Mouse (Mus musculus): ENCODE measurements around the gene Meox2. TPM values are rescaled to one million over a fixed set of nuclear protein-coding genes. Genes with fewer than 3 reads are reported as not detected.
A peak's percentile ranks its signal among the peaks of the same experiment; 100 is the strongest.

The Meox2 gene
- polyA plus RNA-seq, 1 experiment from 2014 or later, result 11.4 TPM

GRCm38 (mm10) chr12:37109474-37110012 is 1.2 kb downstream of the Meox2 start:
- 6% methylated on average over 18 of the region's 18 CpGs for WGBS
- no peaks in the 10 kb centered on the region for H3K27me3 ChIP-seq (ENCODE audit: control insufficient read depth, insufficient read depth, low read length)

GRCm38 (mm10) chr12:37110977-37111376 is 2.6 kb downstream of the Meox2 start:
- 38% methylated on average over 9 of the region's 9 CpGs for WGBS
- Histone ChIP-seq H3K9me3 (ENCODE audit: control insufficient read depth, low read depth, low read length) (no peaks in the 10 kb centered on the region), H3K4me2 (replicated peaks; ENCODE audit: low read depth, low read length) (peak overlapping the region; percentile 23), H3K27me3 (ENCODE audit: control insufficient read depth, insufficient read depth, low read length) (no peaks in the 10 kb centered on the region), H3K36me3 (ENCODE audit: control insufficient read depth, insufficient read depth, low read length) (no peaks in the 10 kb centered on the region), H3K4me3 (ENCODE audit: low read depth, low read length) (peak overlapping the region; percentile 23), H3K9ac (replicated peaks; ENCODE audit: low read depth, low read length) (no peak overlapping the region; the same call in 1 of the 2 replicates), H3K4me1 (ENCODE audit: control insufficient read depth, insufficient read depth, low read length) (no peaks in the 10 kb centered on the region), H3K27ac (ENCODE audit: low read length) (no peak overlapping the region)
- no peak for ATAC-seq (ENCODE audit: insufficient number of reproducible peaks, insufficient read depth, low FRiP score, low read depth)

More at GRCm38 (mm10) chr12:37109474-37110012, 1.2 kb downstream of the Meox2 start:
- ATAC-seq (ENCODE audit: insufficient number of reproducible peaks, insufficient read depth, low FRiP score, low read depth), result no peak
- Histone ChIP-seq H3K4me2 (replicated peaks; ENCODE audit: low read depth, low read length) (peak overlapping the region; percentile 81), H3K4me3 (ENCODE audit: low read depth, low read length) (peak overlapping the region; percentile 43), H3K36me3 (ENCODE audit: control insufficient read depth, insufficient read depth, low read length) (no peaks in the 10 kb centered on the region), H3K4me1 (ENCODE audit: control insufficient read depth, insufficient read depth, low read length) (no peaks in the 10 kb centered on the region), H3K9me3 (ENCODE audit: control insufficient read depth, low read depth, low read length) (no peaks in the 10 kb centered on the region), H3K27ac (ENCODE audit: low read length) (no peak overlapping the region), H3K9ac (replicated peaks; ENCODE audit: low read depth, low read length) (no peak overlapping the region; the same call in 1 of the 2 replicates)

GRCm38 (mm10) chr12:37119246-37119645 is 10.9 kb downstream of the Meox2 start:
- 79% methylated on average over 5 of the region's 5 CpGs for WGBS
- Histone ChIP-seq H3K4me1 (ENCODE audit: control insufficient read depth, insufficient read depth, low read length) (no peaks in the 10 kb centered on the region), H3K9ac (replicated peaks; ENCODE audit: low read depth, low read length) (no peak overlapping the region), H3K27ac (ENCODE audit: low read length) (no peak overlapping the region), H3K4me3 (ENCODE audit: low read depth, low read length) (no peak overlapping the region), H3K9me3 (ENCODE audit: control insufficient read depth, low read depth, low read length) (no peaks in the 10 kb centered on the region), H3K4me2 (replicated peaks; ENCODE audit: low read depth, low read length) (no peak overlapping the region), H3K27me3 (ENCODE audit: control insufficient read depth, insufficient read depth, low read length) (no peaks in the 10 kb centered on the region), H3K36me3 (ENCODE audit: control insufficient read depth, insufficient read depth, low read length) (no peaks in the 10 kb centered on the region)
- no peak for ATAC-seq (ENCODE audit: insufficient number of reproducible peaks, insufficient read depth, low FRiP score, low read depth)

GRCm38 (mm10) chr12:37123763-37124162 is 15.4 kb downstream of the Meox2 start:
- H3K4me2 ChIP-seq (replicated peaks; ENCODE audit: low read depth, low read length), result no peak overlapping the region
- no peak overlapping the region for H3K27ac ChIP-seq (ENCODE audit: low read length)
- H3K4me1 ChIP-seq (ENCODE audit: control insufficient read depth, insufficient read depth, low read length), result no peaks in the 10 kb centered on the region
- no peaks in the 10 kb centered on the region for H3K27me3 ChIP-seq (ENCODE audit: control insufficient read depth, insufficient read depth, low read length)
- no peak overlapping the region for H3K9ac ChIP-seq (replicated peaks; ENCODE audit: low read depth, low read length)
- 87% methylated on average over 2 of the region's 2 CpGs for WGBS
- no peak for ATAC-seq (ENCODE audit: insufficient number of reproducible peaks, insufficient read depth, low FRiP score, low read depth)
- no peaks in the 10 kb centered on the region for H3K9me3 ChIP-seq (ENCODE audit: control insufficient read depth, low read depth, low read length)
- no peaks in the 10 kb centered on the region for H3K36me3 ChIP-seq (ENCODE audit: control insufficient read depth, insufficient read depth, low read length)
- H3K4me3 ChIP-seq (ENCODE audit: low read depth, low read length), result no peak overlapping the region

GRCm38 (mm10) chr12:37142080-37142703 is 33.9 kb downstream of the Meox2 start:
- no peak overlapping the region for H3K4me2 ChIP-seq (replicated peaks; ENCODE audit: low read depth, low read length)
- no peak overlapping the region for H3K9ac ChIP-seq (replicated peaks; ENCODE audit: low read depth, low read length)
- H3K27me3 ChIP-seq (ENCODE audit: control insufficient read depth, insufficient read depth, low read length), result no peaks in the 10 kb centered on the region
- 22% methylated on average over 3 of the region's 3 CpGs for WGBS
- H3K4me3 ChIP-seq (ENCODE audit: low read depth, low read length), result no peak overlapping the region
- H3K36me3 ChIP-seq (ENCODE audit: control insufficient read depth, insufficient read depth, low read length), result no peaks in the 10 kb centered on the region
- no peak overlapping the region for H3K27ac ChIP-seq (ENCODE audit: low read length)
- ATAC-seq (ENCODE audit: insufficient number of reproducible peaks, insufficient read depth, low FRiP score, low read depth), result no peak
- H3K4me1 ChIP-seq (ENCODE audit: control insufficient read depth, insufficient read depth, low read length), result no peaks in the 10 kb centered on the region
- H3K9me3 ChIP-seq (ENCODE audit: control insufficient read depth, low read depth, low read length), result no peaks in the 10 kb centered on the region

GRCm38 (mm10) chr12:37143879-37144278 is 35.5 kb downstream of the Meox2 start:
- no peak overlapping the region for H3K9ac ChIP-seq (replicated peaks; ENCODE audit: low read depth, low read length)
- 90% methylated on average over 1 of the region's 1 CpGs for WGBS

GRCm38 (mm10) chr12:37167742-37168141 is 59.4 kb downstream of the Meox2 start:
- Histone ChIP-seq H3K4me2 (replicated peaks; ENCODE audit: low read depth, low read length) (no peak overlapping the region), H3K9me3 (ENCODE audit: control insufficient read depth, low read depth, low read length) (no peaks in the 10 kb centered on the region), H3K4me1 (ENCODE audit: control insufficient read depth, insufficient read depth, low read length) (no peaks in the 10 kb centered on the region), H3K4me3 (ENCODE audit: low read depth, low read length) (no peak overlapping the region), H3K9ac (replicated peaks; ENCODE audit: low read depth, low read length) (no peak overlapping the region), H3K27ac (ENCODE audit: low read length) (no peak overlapping the region), H3K27me3 (ENCODE audit: control insufficient read depth, insufficient read depth, low read length) (no peaks in the 10 kb centered on the region), H3K36me3 (ENCODE audit: control insufficient read depth, insufficient read depth, low read length) (no peaks in the 10 kb centered on the region)
- no peak for ATAC-seq (ENCODE audit: insufficient number of reproducible peaks, insufficient read depth, low FRiP score, low read depth)

More at GRCm38 (mm10) chr12:37143879-37144278, 35.5 kb downstream of the Meox2 start:
- ATAC-seq (ENCODE audit: insufficient number of reproducible peaks, insufficient read depth, low FRiP score, low read depth), result no peak
- no peak overlapping the region for H3K4me2 ChIP-seq (replicated peaks; ENCODE audit: low read depth, low read length)
- no peaks in the 10 kb centered on the region for H3K36me3 ChIP-seq (ENCODE audit: control insufficient read depth, insufficient read depth, low read length)
- H3K4me1 ChIP-seq (ENCODE audit: control insufficient read depth, insufficient read depth, low read length), result no peaks in the 10 kb centered on the region
- H3K9me3 ChIP-seq (ENCODE audit: control insufficient read depth, low read depth, low read length), result no peaks in the 10 kb centered on the region
- H3K27me3 ChIP-seq (ENCODE audit: control insufficient read depth, insufficient read depth, low read length), result no peaks in the 10 kb centered on the region
- no peak overlapping the region for H3K27ac ChIP-seq (ENCODE audit: low read length)
- no peak overlapping the region for H3K4me3 ChIP-seq (ENCODE audit: low read depth, low read length)

GRCm38 (mm10) chr12:37173324-37173723 is 65.0 kb downstream of the Meox2 start:
- Histone ChIP-seq H3K9me3 (ENCODE audit: control insufficient read depth, low read depth, low read length) (no peaks in the 10 kb centered on the region), H3K4me3 (ENCODE audit: low read depth, low read length) (no peak overlapping the region), H3K4me1 (ENCODE audit: control insufficient read depth, insufficient read depth, low read length) (no peaks in the 10 kb centered on the region), H3K9ac (replicated peaks; ENCODE audit: low read depth, low read length) (no peak overlapping the region), H3K4me2 (replicated peaks; ENCODE audit: low read depth, low read length) (no peak overlapping the region), H3K36me3 (ENCODE audit: control insufficient read depth, insufficient read depth, low read length) (no peaks in the 10 kb centered on the region), H3K27me3 (ENCODE audit: control insufficient read depth, insufficient read depth, low read length) (no peaks in the 10 kb centered on the region), H3K27ac (ENCODE audit: low read length) (no peak overlapping the region)
- ATAC-seq (ENCODE audit: insufficient number of reproducible peaks, insufficient read depth, low FRiP score, low read depth), result no peak
- WGBS, result 92% methylated on average over 3 of the region's 3 CpGs

- no peak overlapping the region for H3K4me2 ChIP-seq (replicated peaks; ENCODE audit: low read depth, low read length)
- no peak overlapping the region for H3K27ac ChIP-seq (ENCODE audit: low read length)
- no peak overlapping the region for H3K4me3 ChIP-seq (ENCODE audit: low read depth, low read length)
- no peaks in the 10 kb centered on the region for H3K4me1 ChIP-seq (ENCODE audit: control insufficient read depth, insufficient read depth, low read length)
- no peak for ATAC-seq (ENCODE audit: insufficient number of reproducible peaks, insufficient read depth, low FRiP score, low read depth)
- no peak overlapping the region for H3K9ac ChIP-seq (replicated peaks; ENCODE audit: low read depth, low read length)
- no peaks in the 10 kb centered on the region for H3K27me3 ChIP-seq (ENCODE audit: control insufficient read depth, insufficient read depth, low read length)
- H3K9me3 ChIP-seq (ENCODE audit: control insufficient read depth, low read depth, low read length), result no peaks in the 10 kb centered on the region
- no peaks in the 10 kb centered on the region for H3K36me3 ChIP-seq (ENCODE audit: control insufficient read depth, insufficient read depth, low read length)
These were observed 75.3 kb downstream of the Meox2 start for GRCm38 (mm10) chr12:37183689-37184088.
